Mouse (Mus musculus): ENCODE measurements around the gene Slc29a4. TPM values are rescaled to one million over a fixed set of nuclear protein-coding genes. Genes with fewer than 3 reads are reported as not detected.

The Slc29a4 gene
- polyA plus RNA-seq, 1 experiment from 2014 or later: 1.5 TPM

GRCm38 (mm10) chr5:142700842-142701589 is 8.7 kb downstream of the Slc29a4 start:
- no peak for TF ChIP-seq CTCF (IDR thresholded peaks at IDR 0.05; ENCODE audit: low read depth)
- TF ChIP-seq EP300 (optimal IDR thresholded peaks at IDR 0.05): no peak
- Histone ChIP-seq H3K4me3 (ENCODE audit: low read depth, low read length) (peak overlapping the region; percentile 54), H3K9me3 (ENCODE audit: control insufficient read depth, low read length) (no peaks in the 10 kb centered on the region), H3K27me3 (ENCODE audit: control insufficient read depth, insufficient read depth, low read length) (no peaks in the 10 kb centered on the region), H3K36me3 (ENCODE audit: control insufficient read depth, insufficient read depth, low read length) (no peaks in the 10 kb centered on the region), H3K4me1 (replicated peaks; ENCODE audit: control insufficient read depth, insufficient read depth) (no peaks in the 10 kb centered on the region), H3K27ac (replicated peaks) (no peak overlapping the region), H3K9ac (ENCODE audit: low read length) (no peak overlapping the region), H3K4me2 (replicated peaks; ENCODE audit: low read depth) (peak overlapping the region; percentile 97)
- ATAC-seq (ENCODE audit: low FRiP score, low TSS enrichment) (peak; percentile 50), DNase-seq (ENCODE audit: low spot score) (peak; percentile 79)
- WGBS: 7% methylated on average over 15 of the region's 15 CpGs

- no peaks in the 10 kb centered on the region for H3K4me1 ChIP-seq (replicated peaks; ENCODE audit: control insufficient read depth, insufficient read depth)
- H3K9ac ChIP-seq (ENCODE audit: low read length): peak overlapping the region; percentile 57
- DNase-seq (ENCODE audit: low spot score): peak; percentile 88
- peak overlapping the region; percentile 54 for H3K4me3 ChIP-seq (ENCODE audit: low read depth, low read length)
- WGBS: 2% methylated on average over 32 of the region's 72 CpGs
- H3K36me3 ChIP-seq (ENCODE audit: control insufficient read depth, insufficient read depth, low read length): no peaks in the 10 kb centered on the region
- peak; percentile 87 for ATAC-seq (ENCODE audit: low FRiP score, low TSS enrichment)
- TF ChIP-seq EP300 (optimal IDR thresholded peaks at IDR 0.05): no peak
- no peak for TF ChIP-seq CTCF (IDR thresholded peaks at IDR 0.05; ENCODE audit: low read depth)
- no peaks in the 10 kb centered on the region for H3K27me3 ChIP-seq (ENCODE audit: control insufficient read depth, insufficient read depth, low read length)
- no peak overlapping the region for H3K27ac ChIP-seq (replicated peaks)
- peak overlapping the region; percentile 97 for H3K4me2 ChIP-seq (replicated peaks; ENCODE audit: low read depth)
- H3K9me3 ChIP-seq (ENCODE audit: control insufficient read depth, low read length): no peaks in the 10 kb centered on the region
Measured at GRCm38 (mm10) chr5:142701651-142702510, 9.6 kb downstream of the Slc29a4 start.

GRCm38 (mm10) chr5:142702511-142703138 is 10.3 kb downstream of the Slc29a4 start:
- Histone ChIP-seq H3K4me2 (replicated peaks; ENCODE audit: low read depth) (peak overlapping the region; percentile 97), H3K9ac (ENCODE audit: low read length) (peak overlapping the region; percentile 57), H3K4me1 (replicated peaks; ENCODE audit: control insufficient read depth, insufficient read depth) (no peaks in the 10 kb centered on the region), H3K27ac (replicated peaks) (no peak overlapping the region), H3K9me3 (ENCODE audit: control insufficient read depth, low read length) (no peaks in the 10 kb centered on the region), H3K36me3 (ENCODE audit: control insufficient read depth, insufficient read depth, low read length) (no peaks in the 10 kb centered on the region), H3K4me3 (ENCODE audit: low read depth, low read length) (peak overlapping the region; percentile 54), H3K27me3 (ENCODE audit: control insufficient read depth, insufficient read depth, low read length) (no peaks in the 10 kb centered on the region)
- ATAC-seq (ENCODE audit: low FRiP score, low TSS enrichment) (no peak), DNase-seq (ENCODE audit: low spot score) (no peak)
- WGBS: 17% methylated on average over 18 of the region's 18 CpGs
- no peak for TF ChIP-seq CTCF (IDR thresholded peaks at IDR 0.05; ENCODE audit: low read depth)
- TF ChIP-seq EP300 (optimal IDR thresholded peaks at IDR 0.05): no peak

GRCm38 (mm10) chr5:142703569-142703968 is 11.3 kb downstream of the Slc29a4 start:
- Histone ChIP-seq H3K27ac (replicated peaks) (no peak overlapping the region), H3K4me3 (ENCODE audit: low read depth, low read length) (no peak overlapping the region), H3K27me3 (ENCODE audit: control insufficient read depth, insufficient read depth, low read length) (no peaks in the 10 kb centered on the region), H3K4me1 (replicated peaks; ENCODE audit: control insufficient read depth, insufficient read depth) (no peaks in the 10 kb centered on the region), H3K4me2 (replicated peaks; ENCODE audit: low read depth) (no peak overlapping the region), H3K9me3 (ENCODE audit: control insufficient read depth, low read length) (no peaks in the 10 kb centered on the region), H3K36me3 (ENCODE audit: control insufficient read depth, insufficient read depth, low read length) (no peaks in the 10 kb centered on the region), H3K9ac (ENCODE audit: low read length) (no peak overlapping the region)
- TF ChIP-seq EP300 (optimal IDR thresholded peaks at IDR 0.05) (no peak), CTCF (IDR thresholded peaks at IDR 0.05; ENCODE audit: low read depth) (no peak)
- ATAC-seq (ENCODE audit: low FRiP score, low TSS enrichment) (no peak), DNase-seq (ENCODE audit: low spot score) (no peak)
- 85% methylated on average over 10 of the region's 10 CpGs for WGBS

GRCm38 (mm10) chr5:142707709-142708108 is 15.4 kb downstream of the Slc29a4 start:
- H3K27me3 ChIP-seq (ENCODE audit: control insufficient read depth, insufficient read depth, low read length): no peaks in the 10 kb centered on the region
- H3K9me3 ChIP-seq (ENCODE audit: control insufficient read depth, low read length): no peaks in the 10 kb centered on the region
- no peak overlapping the region for H3K4me2 ChIP-seq (replicated peaks; ENCODE audit: low read depth)
- no peak overlapping the region for H3K27ac ChIP-seq (replicated peaks)
- H3K4me1 ChIP-seq (replicated peaks; ENCODE audit: control insufficient read depth, insufficient read depth): no peaks in the 10 kb centered on the region
- DNase-seq (ENCODE audit: low spot score) (no peak), ATAC-seq (ENCODE audit: low FRiP score, low TSS enrichment) (no peak)
- H3K4me3 ChIP-seq (ENCODE audit: low read depth, low read length): no peak overlapping the region
- H3K9ac ChIP-seq (ENCODE audit: low read length): no peak overlapping the region
- H3K36me3 ChIP-seq (ENCODE audit: control insufficient read depth, insufficient read depth, low read length): no peaks in the 10 kb centered on the region
- TF ChIP-seq CTCF (IDR thresholded peaks at IDR 0.05; ENCODE audit: low read depth): no peak
- TF ChIP-seq EP300 (optimal IDR thresholded peaks at IDR 0.05): no peak
- WGBS: 82% methylated on average over 5 of the region's 5 CpGs
